Mouse (Mus musculus) G1E (cell line): ENCODE results near the gene Lbh. TPM values are rescaled to one million over a fixed set of nuclear protein-coding genes. Genes with fewer than 3 reads are reported as not detected.

ENCODE experiments used
- ATAC-seq: 2 replicates; pipeline ENCODE4 v1.8.0; 2016; ENCODE audit warnings: mild to moderate bottlenecking; ENCODE audit not compliant: insufficient number of reproducible peaks, poor library complexity, low FRiP score, severe bottlenecking; ENCODE audit errors: extremely low read depth
- DNase-seq: peaks from one replicate; pipeline ENCODE4 v3.0.0; 2012; ENCODE audit warnings: low spot score
- H3K27me3 ChIP-seq: 2 replicates; pipeline ENCODE4 v1.6.1; 2012; ENCODE audit warnings: mild to moderate bottlenecking, low read length, inconsistent platforms; ENCODE audit not compliant: insufficient read depth
- H3K36me3 ChIP-seq: replicated peaks from 2 replicates; pipeline ENCODE3; 2012; ENCODE audit warnings: mild to moderate bottlenecking, inconsistent platforms
- H3K4me1 ChIP-seq: 2 replicates; pipeline ENCODE4 v1.6.1; 2012; ENCODE audit warnings: low read depth, low read length, inconsistent platforms, mixed read lengths; ENCODE audit not compliant: insufficient read depth
- H3K4me3 ChIP-seq: 2 replicates; pipeline ENCODE4 v1.5.1; 2012; ENCODE audit warnings: low read depth, mild to moderate bottlenecking, inconsistent platforms, low read length, moderate library complexity, mixed read lengths
- H3K9me3 ChIP-seq: replicated peaks from 2 replicates; pipeline ENCODE4 v1.6.1; 2012; ENCODE audit warnings: inconsistent platforms
- CTCF ChIP-seq: IDR thresholded peaks from 2 replicates; pipeline ENCODE4 v1.5.1; 2012; ENCODE audit warnings: low read depth, low read length, inconsistent platforms, mixed read lengths
- GATA1 ChIP-seq: IDR thresholded peaks from 2 replicates; pipeline ENCODE4 v1.6.1; 2012; ENCODE audit warnings: borderline replicate concordance, low read length, inconsistent platforms, mixed read lengths
- GATA2 ChIP-seq: IDR thresholded peaks from 2 replicates; pipeline ENCODE4 v1.6.1; 2012; ENCODE audit warnings: low read depth, low read length, inconsistent platforms, borderline replicate concordance
- POLR2AphosphoS5 ChIP-seq: IDR thresholded peaks from 2 replicates; pipeline ENCODE4 v1.6.1; 2012; ENCODE audit warnings: low read depth, low read length, inconsistent platforms; ENCODE audit not compliant: insufficient replicate concordance
- TAL1 ChIP-seq: conservative IDR thresholded peaks from 2 replicates; pipeline ENCODE4 v1.6.1; 2012; ENCODE audit warnings: low read depth, low read length, inconsistent platforms, mixed read lengths
- polyA plus RNA-seq: library from polyadenylated mRNA; stranded (reverse); fragments of >175 nt; gene quantifications from 2 replicates; pipeline ENCODE4 v1.2.3, GENCODE M21; 2012
- total RNA-seq, 2 experiments: library from RNA; stranded (forward) in 1 of 2; stranded (reverse) in 1 of 2; fragments of 200-1000 nt in 1 of 2; fragments of >200 nt in 1 of 2; fragmentation: Nextera tagmentation in 1 of 2; gene quantifications; 2 replicates each; pipeline ENCODE4 v1.2.3; 2014 to 2017

Lbh gene
- total and polyA plus RNA-seq, 3 experiments, result 0.02 to 8.0 (median 0.05) TPM

DNA sequence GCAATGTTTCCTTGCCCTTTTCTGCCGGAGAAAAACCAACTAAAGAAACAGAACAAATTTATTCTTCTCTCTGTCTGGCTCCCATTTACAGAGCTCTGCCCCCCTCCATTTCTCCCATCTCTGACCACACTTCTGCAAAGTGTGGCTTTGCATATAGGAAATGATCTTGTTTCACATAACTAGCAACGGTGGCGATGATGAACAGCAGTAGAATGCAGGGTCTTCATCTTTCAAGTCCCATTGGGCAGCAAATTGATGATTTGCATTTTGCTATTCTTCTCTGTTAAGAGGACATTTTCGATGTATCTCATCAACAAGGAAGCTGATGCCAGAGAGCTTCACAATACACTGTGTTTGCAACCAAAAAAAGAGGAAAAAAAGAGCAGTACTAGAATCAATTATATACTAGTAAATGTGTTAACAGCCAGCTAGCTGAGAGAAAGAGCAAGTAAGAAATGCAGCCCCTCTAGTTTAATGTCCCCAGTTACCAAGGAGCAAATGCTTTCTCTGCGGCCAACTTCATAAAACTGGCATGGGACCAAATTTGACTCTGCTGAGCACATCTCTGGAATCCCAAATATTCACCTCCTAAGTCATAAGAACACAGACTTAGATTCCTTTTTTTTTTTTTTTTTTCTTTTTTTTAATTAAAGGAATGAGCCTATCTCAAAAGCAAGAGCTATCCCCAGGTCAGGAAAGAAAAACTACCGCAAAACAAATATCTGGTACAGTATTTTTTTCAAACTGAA lies 29.2 kb downstream of the Lbh start:
- Histone ChIP-seq H3K27me3 (peaks cover 3% of the 10 kb centered on the region; the same call in 1 of the 2 replicates), H3K4me3 (no peak overlapping the region), H3K9me3 (peaks cover 5% of the 10 kb centered on the region), H3K36me3 (no peaks in the 10 kb centered on the region), H3K4me1 (no peaks in the 10 kb centered on the region)
- no peak for DNase-seq
- no peak for ATAC-seq
- no peak for TF ChIP-seq GATA1
- TF ChIP-seq GATA2, result no peak
- TF ChIP-seq POLR2AphosphoS5, result no peak
- TF ChIP-seq CTCF, result no peak
- no peak for TF ChIP-seq TAL1

- no peak for DNase-seq
- H3K4me3 ChIP-seq, result no peak overlapping the region
- peaks cover 3% of the 10 kb centered on the region; the same call in 1 of the 2 replicates for H3K27me3 ChIP-seq
- no peak for ATAC-seq
- H3K36me3 ChIP-seq, result no peaks in the 10 kb centered on the region
- no peak for TF ChIP-seq POLR2AphosphoS5
- no peak for TF ChIP-seq CTCF
- no peak for TF ChIP-seq TAL1
- TF ChIP-seq GATA2, result no peak
- H3K4me1 ChIP-seq, result no peaks in the 10 kb centered on the region
- H3K9me3 ChIP-seq, result no peaks in the 10 kb centered on the region
Measured at GRCm38 (mm10) chr17:72948119-72948518, 30.0 kb downstream of the Lbh start.

- ATAC-seq, result no peak
Measured at GRCm38 (mm10) chr17:72949247-72949701, 31.2 kb downstream of the Lbh start.

DNA sequence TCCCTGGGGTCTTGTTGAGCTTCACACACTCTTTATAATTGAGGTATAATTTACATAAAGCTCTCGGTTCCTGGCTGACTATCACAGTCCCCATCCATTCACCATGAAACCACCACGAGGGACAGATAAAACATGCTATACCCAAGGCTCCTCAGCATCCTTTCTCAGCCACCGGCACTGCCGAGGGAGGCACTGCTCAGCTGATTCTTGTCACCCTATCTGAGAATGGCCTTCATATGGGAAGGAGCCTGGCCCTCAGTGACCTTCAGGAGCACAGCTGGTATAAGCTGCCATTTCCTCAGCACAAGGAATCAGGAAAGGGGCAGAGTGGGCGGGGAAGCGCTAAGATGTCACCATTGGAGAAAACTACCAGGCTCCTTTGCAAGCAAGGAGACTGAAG lies 33.2 kb downstream of the Lbh start:
- no peak for DNase-seq
- TF ChIP-seq TAL1 (no peak), CTCF (no peak), GATA1 (no peak), GATA2 (no peak), POLR2AphosphoS5 (no peak)
- Histone ChIP-seq H3K27me3 (peaks cover 3% of the 10 kb centered on the region; the same call in 1 of the 2 replicates), H3K4me3 (no peak overlapping the region), H3K36me3 (no peaks in the 10 kb centered on the region), H3K4me1 (no peaks in the 10 kb centered on the region), H3K9me3 (no peaks in the 10 kb centered on the region)
- ATAC-seq, result no peak

More at GRCm38 (mm10) chr17:72949247-72949701, 31.2 kb downstream of the Lbh start:
- H3K27me3 ChIP-seq, result peaks cover 3% of the 10 kb centered on the region; the same call in 1 of the 2 replicates
- no peak overlapping the region for H3K4me3 ChIP-seq
- no peaks in the 10 kb centered on the region for H3K4me1 ChIP-seq
- no peak for DNase-seq
- H3K36me3 ChIP-seq, result no peaks in the 10 kb centered on the region
- TF ChIP-seq CTCF, result no peak
- no peak for TF ChIP-seq POLR2AphosphoS5
- TF ChIP-seq GATA2, result no peak
- no peak for TF ChIP-seq GATA1
- TF ChIP-seq TAL1, result no peak
- no peaks in the 10 kb centered on the region for H3K9me3 ChIP-seq

DNA sequence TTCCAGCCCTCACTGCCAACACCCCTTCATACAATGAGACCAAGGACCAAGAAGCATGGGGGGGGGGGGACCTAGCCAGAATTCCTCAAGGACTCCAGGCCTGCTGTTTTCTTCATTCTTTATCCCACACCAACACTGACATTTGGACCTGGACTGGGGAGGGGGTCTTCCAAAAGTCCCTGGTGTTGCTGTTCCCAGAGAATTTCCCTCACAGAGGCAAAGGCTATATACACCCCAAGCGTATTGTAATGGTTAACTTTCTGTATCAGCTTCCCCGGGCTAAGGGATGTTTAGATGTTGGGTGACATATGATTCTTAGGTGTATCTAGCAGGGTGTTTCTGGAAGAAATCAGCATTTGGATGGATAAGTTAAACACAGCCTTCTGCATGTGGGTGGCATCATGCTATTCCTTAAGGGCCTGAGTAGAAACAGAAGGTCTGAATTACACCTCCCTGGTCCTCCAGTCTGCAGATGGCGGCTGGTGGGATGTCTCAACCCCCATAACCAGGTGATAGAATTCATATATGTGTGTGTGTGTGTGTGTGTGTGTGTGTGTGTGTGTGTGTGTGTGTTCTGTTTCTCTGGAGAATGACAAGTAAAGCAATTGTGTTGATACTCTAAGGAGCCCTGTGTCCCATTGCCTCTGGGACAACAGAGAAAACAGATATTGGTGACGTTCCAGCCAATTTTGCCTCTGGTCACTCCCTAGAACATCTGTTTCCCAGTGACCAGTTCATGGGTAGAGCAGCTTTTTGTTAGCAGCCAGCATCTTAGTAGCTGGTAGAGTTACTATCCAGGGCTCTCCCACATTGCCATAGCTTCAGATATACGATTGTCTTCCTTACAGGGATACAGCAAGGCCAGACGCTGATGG lies 35.9 kb downstream of the Lbh start:
- no peaks in the 10 kb centered on the region for H3K9me3 ChIP-seq

DNA sequence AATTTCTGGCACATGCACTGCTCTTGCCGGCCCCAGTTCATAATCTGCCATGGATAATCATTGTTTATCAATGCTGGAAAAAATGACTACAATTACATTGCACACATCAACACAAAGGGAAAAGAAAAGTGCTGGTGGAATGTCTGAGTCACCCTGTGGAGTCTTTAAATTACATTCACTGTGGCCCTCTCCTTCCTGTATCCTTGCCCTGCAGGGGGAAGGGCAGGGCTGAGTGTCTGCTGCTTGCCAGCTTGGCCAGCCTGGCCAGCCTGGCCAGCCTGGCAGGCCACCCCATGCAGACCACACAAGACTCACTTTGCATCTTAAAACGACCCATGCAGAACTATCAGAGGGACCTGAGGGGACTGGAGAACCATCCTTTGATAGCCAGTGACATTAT lies 37.4 kb downstream of the Lbh start:
- TF ChIP-seq TAL1 (no peak), GATA1 (no peak), CTCF (no peak), POLR2AphosphoS5 (no peak), GATA2 (no peak)
- H3K4me3 ChIP-seq, result no peak overlapping the region
- DNase-seq (no peak), ATAC-seq (no peak)
- no peaks in the 10 kb centered on the region for H3K36me3 ChIP-seq
- H3K9me3 ChIP-seq, result no peaks in the 10 kb centered on the region
- no peaks in the 10 kb centered on the region for H3K4me1 ChIP-seq
- H3K27me3 ChIP-seq, result no peaks in the 10 kb centered on the region

More for the DNA sequence above, 35.9 kb downstream of the Lbh start:
- TF ChIP-seq GATA1, result no peak
- TF ChIP-seq GATA2, result no peak
- TF ChIP-seq POLR2AphosphoS5, result no peak
- TF ChIP-seq CTCF, result no peak
- H3K27me3 ChIP-seq, result no peaks in the 10 kb centered on the region
- H3K4me3 ChIP-seq, result no peak overlapping the region
- H3K36me3 ChIP-seq, result no peaks in the 10 kb centered on the region
- H3K4me1 ChIP-seq, result no peaks in the 10 kb centered on the region
- DNase-seq (no peak), ATAC-seq (no peak)
